Mouse (Mus musculus): ENCODE results near the gene Mcm3ap. TPM values are rescaled to one million over a fixed set of nuclear protein-coding genes. Genes with fewer than 3 reads are reported as not detected.
A peak's percentile ranks its signal among the peaks of the same experiment; 100 is the strongest.

The Mcm3ap gene
- total and polyA plus RNA-seq, 3 experiments, result 26.4 to 47.8 (median 34.2) TPM

- Histone ChIP-seq H3K36me3 (replicated peaks in 1 of 2; ENCODE audit: control insufficient read depth in 1 of 2, insufficient read depth in 1 of 2, low read length in 1 of 2) (peaks cover 15 to 39% of the 10 kb centered on the region in 2 experiments), H3K9me3 (replicated peaks; ENCODE audit: low read length) (no peaks in the 10 kb centered on the region), H3K79me2 (replicated peaks; ENCODE audit: control insufficient read depth, extremely low read depth, insufficient read depth, poor library complexity, severe bottlenecking) (peaks cover 15% of the 10 kb centered on the region), H3K4me2 (ENCODE audit: insufficient read depth, low read depth, poor library complexity, severe bottlenecking) (peak within 1 kb of the TSS; percentile 94), H3K27ac (ENCODE audit: insufficient read depth, low read depth) (peak within 1 kb of the TSS; percentile 91), H3K9ac (ENCODE audit: insufficient read depth, low read depth) (peak within 1 kb of the TSS; percentile 90), H3K4me1 (ENCODE audit: control insufficient read depth in 1 of 2, insufficient read depth in 2 of 2) (peaks cover 10 to 27% of the 10 kb centered on the region in 2 experiments), H3K4me3 (replicated peaks in 1 of 3; ENCODE audit: low read depth in 2 of 3, low read length in 2 of 3, poor library complexity in 1 of 3) (peak within 1 kb of the TSS; percentile 89 to 98 (median 90)), H3K27me3 (replicated peaks) (no peaks in the 10 kb centered on the region)
- dilution Hi-C loops (cut with MboI; ENCODE audit: extremely low pct_ligation_motif_present, extremely low pct_unique_long_range_greater_than_20kb, low sequenced_read_pairs) (no loop called here), in situ Hi-C loops (cut with MboI; ENCODE audit: low pct_ligation_motif_present, low pct_unique_long_range_greater_than_20kb, low sequenced_read_pairs) (no loop called here)
- TF ChIP-seq CHD1 (IDR thresholded peaks at IDR 0.05; ENCODE audit: low read depth, low read length) (no peak; the same call in 1 of the 2 replicates), SIN3A (IDR thresholded peaks at IDR 0.05; ENCODE audit: low read length) (peak; percentile 90), TCF12 (IDR thresholded peaks at IDR 0.05; ENCODE audit: low read depth, low read length) (peak; percentile 58), MAZ (IDR thresholded peaks at IDR 0.05; ENCODE audit: low read depth, low read length) (peak; percentile 93), POLR2A (IDR thresholded peaks at IDR 0.05; ENCODE audit: low read depth, low read length) (peak; percentile 68), MAX (IDR thresholded peaks at IDR 0.05; ENCODE audit: low read length) (peak; percentile 30; the same call in 1 of the 2 replicates), NELFE (IDR thresholded peaks at IDR 0.05; ENCODE audit: low read depth, low read length) (peak; percentile 75), JUND (conservative IDR thresholded peaks at IDR 0.05; ENCODE audit: low read depth, low read length) (no peak), ELF1 (IDR thresholded peaks at IDR 0.05; ENCODE audit: low read depth, low read length) (peak; percentile 74), SMC3 (IDR thresholded peaks at IDR 0.05; ENCODE audit: low read depth, low read length) (no peak), RAD21 (IDR thresholded peaks at IDR 0.05; ENCODE audit: low read depth, low read length) (no peak), ZMIZ1 (IDR thresholded peaks at IDR 0.05; ENCODE audit: low read depth, low read length) (no peak), NRF1 (IDR thresholded peaks at IDR 0.05; ENCODE audit: low read depth, low read length) (peak; percentile 93), UBTF (IDR thresholded peaks at IDR 0.05; ENCODE audit: low read depth, low read length) (no peak), GABPA (IDR thresholded peaks at IDR 0.05; ENCODE audit: insufficient replicate concordance, low read depth, low read length) (no peak), MXI1 (IDR thresholded peaks at IDR 0.05; ENCODE audit: low read depth, low read length) (peak; percentile 78; the same call in 1 of the 2 replicates), KAT2A (IDR thresholded peaks at IDR 0.05; ENCODE audit: insufficient replicate concordance, low read length) (0 out of 2 replicates have a peak, but pooled peaks have one; percentile 57), BHLHE40 (IDR thresholded peaks at IDR 0.05; ENCODE audit: low read depth, low read length) (peak; percentile 21; the same call in 1 of the 2 replicates), CHD2 (IDR thresholded peaks at IDR 0.05; ENCODE audit: low read length) (peak; percentile 98), TBP (conservative IDR thresholded peaks at IDR 0.05; ENCODE audit: low read depth, low read length) (peak; percentile 85), PAX5 (IDR thresholded peaks at IDR 0.05; ENCODE audit: low read length) (no peak), E2F4 (IDR thresholded peaks at IDR 0.05; ENCODE audit: insufficient replicate concordance, low read depth, low read length) (peak; percentile 89; the same call in 1 of the 2 replicates), ETS1 (conservative IDR thresholded peaks at IDR 0.05; ENCODE audit: low read depth, low read length) (no peak), HCFC1 (IDR thresholded peaks at IDR 0.05; ENCODE audit: low read depth, low read length) (peak; percentile 69), MEF2A (IDR thresholded peaks at IDR 0.05; ENCODE audit: borderline replicate concordance, low read depth, low read length) (peak; percentile 32; the same call in 1 of the 2 replicates), MYC (IDR thresholded peaks at IDR 0.05; ENCODE audit: low read depth, low read length) (no peak), USF1 (IDR thresholded peaks at IDR 0.05; ENCODE audit: low read depth, low read length) (no peak), MAFK (IDR thresholded peaks at IDR 0.05; ENCODE audit: insufficient replicate concordance, low read length) (no peak), POLR2AphosphoS2 (IDR thresholded peaks at IDR 0.05; ENCODE audit: low read depth, low read length) (peak; percentile 57), CTCF (conservative IDR thresholded peaks at IDR 0.05 in 1 of 2, IDR thresholded peaks at IDR 0.05 in 1 of 2; ENCODE audit: low read depth in 2 of 2, low read length in 2 of 2) (peak in 1 of 2 experiments; percentile 62; a peak in 2 of 4 replicates)
- peak; percentile 98 for DNase-seq (ENCODE audit: extremely low read depth)
Measured at GRCm38 (mm10) chr10:76442178-76443088, 26.3 kb upstream of the Mcm3ap start, which contains the start of gene Pcnt. Gene Pcnt, minus strand, starts transcription at chr10:76442786.
